Mouse (Mus musculus) layer of hippocampus, adult 18-20 months (tissue): ENCODE measurements at regions not wholly inside any gene's neighbourhood (a gene's known extent, or its start where the extent isn't known, plus 50 kb on each side); places are given as distances from the start of the nearest gene placed in this dataset.

ENCODE experiments used
- DNase-seq, 2 experiments: peaks; one replicate each; pipeline ENCODE4 v3.0.0; 2022; ENCODE audit warnings: low spot score in 2 of 2

- no peak for DNase-seq
Observed at GRCm38 (mm10) chr3:8751356-8751755, 858.5 kb downstream of the Zfp704 start.

GRCm38 (mm10) chr3:8750858-8751257 is 859.0 kb downstream of the Zfp704 start:
- no peak for DNase-seq

GRCm38 (mm10) chr3:8750162-8750561 is 859.7 kb downstream of the Zfp704 start:
- no peak for DNase-seq

- no peak for DNase-seq
Observed at GRCm38 (mm10) chr3:8747201-8747600, 862.7 kb downstream of the Zfp704 start.

- no peak for DNase-seq
Observed at GRCm38 (mm10) chr3:8746677-8747076, 863.2 kb downstream of the Zfp704 start.

GRCm38 (mm10) chr3:8746037-8746436 is 863.8 kb downstream of the Zfp704 start:
- no peak for DNase-seq

GRCm38 (mm10) chr3:8744857-8745256 is 865.0 kb downstream of the Zfp704 start:
- no peak for DNase-seq

GRCm38 (mm10) chr3:8743650-8744049 is 866.2 kb downstream of the Zfp704 start:
- DNase-seq: no peak

GRCm38 (mm10) chr3:8741266-8742023 is 868.4 kb downstream of the Zfp704 start:
- no peak for DNase-seq

- DNase-seq: no peak
Observed at GRCm38 (mm10) chr3:8740710-8741109, 869.2 kb downstream of the Zfp704 start.

- DNase-seq: no peak
Observed at GRCm38 (mm10) chr3:8739299-8739698, 870.6 kb downstream of the Zfp704 start.

GRCm38 (mm10) chr3:8736239-8736953 is 873.5 kb downstream of the Zfp704 start:
- DNase-seq: no peak

- DNase-seq: no peak
Observed at GRCm38 (mm10) chr3:8734096-8734495, 875.8 kb downstream of the Zfp704 start.

GRCm38 (mm10) chr3:8731398-8731797 is 878.5 kb downstream of the Zfp704 start:
- no peak for DNase-seq

GRCm38 (mm10) chr3:8721628-8722594 is 888.0 kb downstream of the Zfp704 start:
- no peak for DNase-seq

- DNase-seq: no peak
Observed at GRCm38 (mm10) chr3:8720586-8721100, 889.2 kb downstream of the Zfp704 start.

- no peak for DNase-seq
Observed at GRCm38 (mm10) chr3:8718206-8718605, 891.7 kb downstream of the Zfp704 start.

- peak; percentile 6 to 31 for DNase-seq
Observed at GRCm38 (mm10) chr3:8717334-8717812, 892.5 kb downstream of the Zfp704 start.
